23 mouse cellular contexts compared by ENCODE assay signal in the genomic region with DNA sequence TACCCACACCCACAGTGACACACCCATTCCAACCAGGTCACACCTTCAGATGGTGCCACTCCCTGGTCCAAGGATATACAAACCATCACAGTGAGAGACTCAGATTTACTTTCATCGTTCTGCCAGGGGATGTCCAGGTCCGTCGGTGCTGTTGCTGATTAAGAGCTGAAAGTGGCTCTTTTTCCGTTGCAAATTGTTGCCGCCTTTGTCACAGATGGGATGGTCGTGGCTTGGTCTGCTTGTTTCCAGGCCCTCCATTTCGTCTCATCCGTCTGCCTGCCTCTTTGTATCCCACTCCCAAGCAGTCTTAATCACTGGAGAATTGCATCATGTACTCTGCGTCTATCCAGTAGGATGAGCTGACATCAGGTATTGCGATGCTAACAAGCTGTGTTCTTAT. TPM values are rescaled to one million over a fixed set of nuclear protein-coding genes. Genes with fewer than 3 reads are reported as not detected.
DNase-seq lines count a peak whose midpoint lies in the region; ATAC-seq lines count a peak whose summit lies in the region.
"Had no signal": no experiment of that assay in that cellular context is flagged by ENCODE, and none has a peak within 500 bp of the region (broad histone marks: within the 10 kb centered on the region; RNA-seq: fewer than 3 reads in every experiment).

No protein-coding gene starts in this region.

- no peaks in the 10 kb centered on the region for H3K4me1 ChIP-seq in forebrain, embryonic 11.5 days (replicated peaks; ENCODE audit: control insufficient read depth, insufficient read depth, low read length)
- no peaks in the 10 kb centered on the region for H3K4me1 ChIP-seq in forebrain, embryonic 15.5 days
- no peaks in the 10 kb centered on the region for H3K4me1 ChIP-seq in heart, embryonic 10.5 days

- peak; percentile 28 for DNase-seq in forebrain, embryonic 11.5 days (ENCODE audit: low spot score)
- DNase-seq in heart, adult 11 months, result peak; percentile 61
- no peak for DNase-seq in heart, postnatal 4 days
- peak; percentile 52 for DNase-seq in heart, embryonic 10.5 days (ENCODE audit: low spot score)
- DNase-seq in heart, adult 8-10 months (ENCODE audit: low spot score), result no peak
- DNase-seq in ES-CJ7 (ENCODE audit: low read depth, low spot score), result peak; percentile 22
- DNase-seq in spleen, postnatal 14 days (ENCODE audit: low spot score in 2 of 2), result no peak
- DNase-seq: adrenal gland, adult 8-10 months; adrenal gland, postnatal 25 days; B cell, adult 2 months; cerebellum, adult 11 months; cerebellum, adult 11-12 months; cerebellum, adult 18-20 months had no signal

- no peak overlapping the region for H3K4me2 ChIP-seq in forebrain, embryonic 11.5 days (ENCODE audit: low read depth, low read length, severe bottlenecking)
- no peak overlapping the region for H3K4me2 ChIP-seq in forebrain, embryonic 15.5 days (replicated peaks)

- H3K36me3 ChIP-seq in forebrain, embryonic 11.5 days (ENCODE audit: control insufficient read depth, insufficient read depth, low read length), result no peaks in the 10 kb centered on the region
- H3K36me3 ChIP-seq in forebrain, embryonic 15.5 days, result no peaks in the 10 kb centered on the region
- H3K36me3 ChIP-seq in heart, embryonic 10.5 days, result no peaks in the 10 kb centered on the region
- H3K36me3 ChIP-seq: G1E had no signal

- ATAC-seq in forebrain, embryonic 11.5 days (replicated peaks; ENCODE audit: low FRiP score), result no peak
- no peak for ATAC-seq in forebrain, embryonic 15.5 days (replicated peaks)
- ATAC-seq: activated CD4-positive, CD25-positive, alpha-beta regulatory T cell, adult 4 months; CD4-positive, CD25-positive, alpha-beta regulatory T cell, adult 4 months; Patski had no signal

- H3K9me3 ChIP-seq in forebrain, embryonic 11.5 days (ENCODE audit: control insufficient read depth, low read length), result peaks cover 4% of the 10 kb centered on the region
- H3K9me3 ChIP-seq in forebrain, embryonic 15.5 days, result peaks cover 7% of the 10 kb centered on the region; the same call in 1 of the 2 replicates
- H3K9me3 ChIP-seq in heart, embryonic 10.5 days, result peaks cover 5% of the 10 kb centered on the region

- no peak overlapping the region for H3K4me3 ChIP-seq in forebrain, embryonic 11.5 days (ENCODE audit: low read depth, low read length)
- H3K4me3 ChIP-seq in forebrain, embryonic 15.5 days, result no peak overlapping the region
- H3K4me3 ChIP-seq in heart, embryonic 10.5 days, result no peak overlapping the region

- H3K27ac ChIP-seq in forebrain, embryonic 11.5 days (ENCODE audit: low read depth, low read length), result no peak overlapping the region
- no peak overlapping the region for H3K27ac ChIP-seq in forebrain, embryonic 15.5 days (replicated peaks)
- H3K27ac ChIP-seq in heart, embryonic 10.5 days, result no peak overlapping the region

- H3K9ac ChIP-seq in forebrain, embryonic 11.5 days (ENCODE audit: low read length), result no peak overlapping the region
- no peak overlapping the region for H3K9ac ChIP-seq in forebrain, embryonic 15.5 days (replicated peaks)

- 91% methylated on average over 10 of the region's 10 CpGs for WGBS in forebrain, embryonic 11.5 days
- whole genome bisulfite sequencing in forebrain, embryonic 15.5 days, result 91% methylated on average over 10 of the region's 10 CpGs
- 87% methylated on average over 10 of the region's 10 CpGs for WGBS in heart, embryonic 10.5 days

- no peaks in the 10 kb centered on the region for H3K27me3 ChIP-seq in forebrain, embryonic 11.5 days (ENCODE audit: control insufficient read depth, insufficient read depth, low read length)
- no peaks in the 10 kb centered on the region for H3K27me3 ChIP-seq in forebrain, embryonic 15.5 days
- H3K27me3 ChIP-seq in heart, embryonic 10.5 days (ENCODE audit: insufficient read depth, poor library complexity, severe bottlenecking), result no peaks in the 10 kb centered on the region
- H3K27me3 ChIP-seq: Patski had no signal

RNA-seq across cellular contexts. Expression of a gene that starts 13.4 kb away (rescaled TPM):
- 0.05 TPM in 1 of 2 replicates, not detected in the other for polyA plus RNA-seq in forebrain, embryonic 11.5 days (2014; fragmentation: Nextera tagmentation; extraction: Ambion mirVana)
- 0.11 and 0.37 TPM in 2 replicates for polyA plus RNA-seq in forebrain, embryonic 15.5 days (2015; fragmentation: Nextera tagmentation; extraction: Ambion mirVana)
- not detected for total RNA-seq in heart, postnatal 4 days (2021)
- polyA plus RNA-seq in heart, embryonic 10.5 days (2016; fragmentation: Nextera tagmentation; extraction: Ambion mirVana), result not detected in 2 replicates
- not detected for total RNA-seq in heart, adult 8-10 months (2022)
- total RNA-seq: adrenal gland, adult 18-20 months; adrenal gland, adult 2 months; adrenal gland, postnatal 14 days; adrenal gland, postnatal 25 days; adrenal gland, postnatal 36 days had no signal
- polyA plus RNA-seq: C2C12, G1E had no signal

RNA-seq across cellular contexts. Expression of a gene that starts 53.5 kb away (rescaled TPM):
- 3.4 and 4.8 TPM in 2 replicates for polyA plus RNA-seq in forebrain, embryonic 11.5 days (2014; fragmentation: Nextera tagmentation; extraction: Ambion mirVana)
- 6.4 and 7.2 TPM in 2 replicates for polyA plus RNA-seq in forebrain, embryonic 15.5 days (2015; fragmentation: Nextera tagmentation; extraction: Ambion mirVana)
- total RNA-seq in heart, postnatal 4 days (2021), result 100 to 1,000 TPM; 233 to 249 TPM
- 31.3 and 57.0 TPM in 2 replicates for polyA plus RNA-seq in heart, embryonic 10.5 days (2016; fragmentation: Nextera tagmentation; extraction: Ambion mirVana)
- 100 to 1,000 TPM; 227 to 263 (median 245) TPM for total RNA-seq in heart, adult 8-10 months (2022)
- polyA plus RNA-seq: C2C12, G1E had no signal

Comparison
In these comparisons a context has a peak if more than half of its experiments do, and no peak if none do; other contexts are left out.
1. DNase-seq: peak in forebrain, embryonic 11.5 days (single experiment), heart, adult 11 months (single experiment), heart, embryonic 10.5 days (single experiment) and ES-CJ7 (single experiment); none in heart, postnatal 4 days (single experiment), heart, adult 8-10 months (single experiment) and spleen, postnatal 14 days (0 of 2).